ENCODE assay signal across 23 mouse cellular contexts in the genomic region with DNA sequence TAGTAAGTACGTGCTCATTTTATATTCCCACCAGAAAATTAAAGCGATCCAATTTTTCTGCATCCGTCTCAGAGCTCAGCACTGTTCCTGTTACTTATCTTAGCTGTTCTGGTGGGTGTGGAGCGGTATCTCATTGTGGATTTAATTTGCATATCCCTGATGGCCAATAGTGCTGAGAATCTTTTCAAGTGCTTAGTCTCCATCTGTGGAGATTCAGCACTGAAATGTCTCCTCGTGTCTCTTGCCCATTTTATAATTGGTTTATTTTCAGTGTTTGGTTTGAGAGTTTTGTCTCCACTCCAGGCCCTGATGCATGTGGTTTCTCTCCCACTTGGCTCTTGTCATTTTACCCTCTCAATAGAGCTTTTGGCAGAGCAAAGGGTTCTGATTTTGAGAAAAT.
DNase-seq lines count a peak whose midpoint lies in the region; ATAC-seq lines count a peak whose summit lies in the region.
"Had no signal": no experiment of that assay in that cellular context is flagged by ENCODE, and none has a peak within 500 bp of the region (broad histone marks: within the 10 kb centered on the region; RNA-seq: fewer than 3 reads in every experiment).

No protein-coding gene starts in this region.

- H3K27me3 ChIP-seq in forebrain, embryonic 13.5 days, result no peaks in the 10 kb centered on the region
- H3K27me3 ChIP-seq in forebrain, embryonic 15.5 days, result no peaks in the 10 kb centered on the region
- H3K27me3 ChIP-seq: embryonic facial prominence, embryonic 15.5 days; hindbrain, embryonic 15.5 days; midbrain, embryonic 12.5 days had no signal

- no peak overlapping the region for H3K27ac ChIP-seq in forebrain, embryonic 13.5 days
- no peak overlapping the region for H3K27ac ChIP-seq in forebrain, embryonic 15.5 days (replicated peaks)
- H3K27ac ChIP-seq: embryonic facial prominence, embryonic 15.5 days; heart, embryonic 10.5 days; hindbrain, embryonic 15.5 days; midbrain, embryonic 12.5 days had no signal

- no peak overlapping the region for H3K4me2 ChIP-seq in forebrain, embryonic 13.5 days
- H3K4me2 ChIP-seq in forebrain, embryonic 15.5 days (replicated peaks), result no peak overlapping the region
- H3K4me2 ChIP-seq: embryonic facial prominence, embryonic 15.5 days; hindbrain, embryonic 15.5 days; lung, embryonic 14.5 days; midbrain, embryonic 12.5 days had no signal

- 0 out of 2 replicates have a peak, but pooled peaks have one; percentile 38 for ATAC-seq in forebrain, embryonic 13.5 days
- no peak for ATAC-seq in forebrain, embryonic 15.5 days (replicated peaks)
- ATAC-seq: CD4-positive, CD25-positive, alpha-beta regulatory T cell, adult 4 months had no signal

- H3K9me3 ChIP-seq in forebrain, embryonic 13.5 days (replicated peaks), result no peaks in the 10 kb centered on the region
- H3K9me3 ChIP-seq in forebrain, embryonic 15.5 days, result no peaks in the 10 kb centered on the region
- H3K9me3 ChIP-seq: embryonic facial prominence, embryonic 15.5 days; heart, embryonic 10.5 days; hindbrain, embryonic 15.5 days; midbrain, embryonic 12.5 days had no signal

- peak; percentile 30 to 68 for DNase-seq in layer of hippocampus, adult 18-20 months (ENCODE audit: low spot score in 2 of 2)
- DNase-seq in layer of hippocampus, postnatal 25 days (ENCODE audit: extremely low spot score in 1 of 2, low spot score in 1 of 2), result no peak
- DNase-seq in right cerebral cortex, postnatal 36 days (ENCODE audit: low spot score in 2 of 2), result peak; percentile 39 to 74
- no peak for DNase-seq in right cerebral cortex, adult 2 months (ENCODE audit: low spot score in 2 of 2)
- DNase-seq in telencephalon, adult 2 months (ENCODE audit: low read depth, low spot score), result peak; percentile 93
- no peak for DNase-seq in urinary bladder, adult 2 months (ENCODE audit: low spot score)
- DNase-seq: cerebellum, postnatal 10 days; embryo, embryonic 11 days; gastrocnemius, postnatal 36 days; heart, postnatal 14 days; kidney, adult 11 months; kidney, postnatal 14 days; liver; lung, embryonic 14.5 days; lung, postnatal 4 days had no signal

- no peak overlapping the region for H3K9ac ChIP-seq in forebrain, embryonic 13.5 days
- H3K9ac ChIP-seq in forebrain, embryonic 15.5 days (replicated peaks), result no peak overlapping the region
- H3K9ac ChIP-seq: embryonic facial prominence, embryonic 15.5 days; hindbrain, embryonic 15.5 days; lung, embryonic 14.5 days; midbrain, embryonic 12.5 days had no signal

- no peak overlapping the region for H3K4me3 ChIP-seq in forebrain, embryonic 13.5 days
- no peak overlapping the region for H3K4me3 ChIP-seq in forebrain, embryonic 15.5 days
- H3K4me3 ChIP-seq: embryonic facial prominence, embryonic 15.5 days; heart, embryonic 10.5 days; hindbrain, embryonic 15.5 days; midbrain, embryonic 12.5 days had no signal

- no peaks in the 10 kb centered on the region for H3K36me3 ChIP-seq in forebrain, embryonic 13.5 days (ENCODE audit: poor library complexity, severe bottlenecking)
- no peaks in the 10 kb centered on the region for H3K36me3 ChIP-seq in forebrain, embryonic 15.5 days
- H3K36me3 ChIP-seq: embryonic facial prominence, embryonic 15.5 days; G1E; heart, embryonic 10.5 days; hindbrain, embryonic 15.5 days; midbrain, embryonic 12.5 days had no signal

- H3K4me1 ChIP-seq in forebrain, embryonic 13.5 days, result no peaks in the 10 kb centered on the region
- H3K4me1 ChIP-seq in forebrain, embryonic 15.5 days, result no peaks in the 10 kb centered on the region
- H3K4me1 ChIP-seq: embryonic facial prominence, embryonic 15.5 days; heart, embryonic 10.5 days; hindbrain, embryonic 15.5 days; midbrain, embryonic 12.5 days had no signal

- WGBS in forebrain, embryonic 13.5 days, result 83% methylated on average over 5 of the region's 5 CpGs
- 71% methylated on average over 5 of the region's 5 CpGs for WGBS in forebrain, embryonic 15.5 days

Comparison
In these comparisons a context has a peak if more than half of its experiments do, and no peak if none do; other contexts are left out.
1. DNase-seq: peak in layer of hippocampus, adult 18-20 months (2 of 2), right cerebral cortex, postnatal 36 days (2 of 2) and telencephalon, adult 2 months (single experiment); none in layer of hippocampus, postnatal 25 days (0 of 2), right cerebral cortex, adult 2 months (0 of 2) and urinary bladder, adult 2 months (single experiment).